Mouse (Mus musculus): Measurements from ENCODE around the gene Exoc1.

DNA sequence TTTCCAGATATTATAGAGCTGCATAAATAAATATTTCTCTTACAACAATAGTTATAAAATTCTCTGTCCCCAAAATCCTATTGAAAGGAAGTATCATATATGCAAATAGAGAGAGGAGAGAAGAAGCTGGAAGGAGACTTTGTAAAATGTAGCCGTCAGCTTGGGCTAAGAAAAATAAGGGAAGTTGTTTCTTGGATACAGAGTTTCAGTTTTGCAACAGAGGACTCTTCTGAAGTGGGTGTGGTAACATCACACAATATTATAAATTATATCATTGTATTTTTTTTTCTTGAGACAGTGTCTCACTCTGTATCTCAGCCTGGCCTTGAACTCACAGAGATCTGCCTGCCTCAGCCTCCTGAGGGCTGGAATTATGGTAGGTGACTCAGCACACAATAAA lies 6.7 kb upstream of the Exoc1 start:
- TF ChIP-seq POLR2A (IDR thresholded peaks at IDR 0.05; ENCODE audit: borderline replicate concordance, control insufficient read depth, low read depth, low read length) (no peak), CTCF (IDR thresholded peaks at IDR 0.05; ENCODE audit: control insufficient read depth, insufficient read depth, low read length) (no peak)
